10 mouse cellular contexts compared by ENCODE assay signal in the genomic region with DNA sequence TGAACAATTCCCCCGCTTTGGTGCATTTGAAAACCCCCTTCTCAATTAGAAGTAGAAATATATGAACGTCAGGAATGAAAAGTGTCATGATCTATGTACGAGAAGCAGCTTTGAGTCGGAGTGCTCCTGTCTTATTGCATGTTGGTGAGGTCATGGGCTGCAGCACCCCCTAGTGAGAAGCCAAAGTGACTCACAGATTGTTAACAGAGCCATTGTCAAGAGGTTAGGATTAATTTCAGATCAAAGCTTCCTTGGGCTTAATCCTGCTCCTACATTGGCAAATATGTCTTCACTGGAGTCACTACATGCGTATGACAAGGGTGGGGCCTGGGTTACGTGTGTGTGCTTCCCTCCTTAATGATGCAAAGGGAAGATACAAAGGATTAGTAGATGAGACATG.
A peak's percentile ranks its signal among the peaks of the same experiment; 100 is the strongest.
DNase-seq lines count a peak whose midpoint lies in the region; ATAC-seq and TF ChIP-seq lines count a peak whose summit lies in the region.
"Had no signal": no experiment of that assay in that cellular context is flagged by ENCODE, and none has a peak within 500 bp of the region (broad histone marks: within the 10 kb centered on the region; RNA-seq: fewer than 3 reads in every experiment).

No protein-coding gene starts in this region.

- H3K27ac ChIP-seq in hindbrain, postnatal 0 days = no peak overlapping the region
- no peak overlapping the region for H3K27ac ChIP-seq in hindbrain, embryonic 10.5 days
- no peak overlapping the region for H3K27ac ChIP-seq in liver, embryonic 11.5 days (ENCODE audit: low read depth, low read length)
- H3K27ac ChIP-seq: hindbrain, embryonic 15.5 days; limb, embryonic 15.5 days had no signal

- DNase-seq in hindbrain, postnatal 0 days (ENCODE audit: low spot score) = peak; percentile 27
- DNase-seq in hindbrain, embryonic 10.5 days (ENCODE audit: low spot score) = no peak
- DNase-seq in 416B (ENCODE audit: low read depth) = peak; percentile 48
- DNase-seq in NIH3T3 (ENCODE audit: low read depth) = peak; percentile 31
- DNase-seq in lung, adult 2 months = no peak
- DNase-seq in liver, embryonic 11.5 days (ENCODE audit: low spot score) = no peak
- DNase-seq in layer of hippocampus, adult 9-11 months = no peak
- DNase-seq in cerebellum, adult 8-10 months = no peak

- no peak for TF ChIP-seq POLR2A in lung, adult 2 months (IDR thresholded peaks at IDR 0.05; ENCODE audit: borderline replicate concordance, extremely low read depth, low read depth, low read length)

- no peak overlapping the region for H3K4me3 ChIP-seq in hindbrain, postnatal 0 days (ENCODE audit: low read length)
- H3K4me3 ChIP-seq in hindbrain, embryonic 10.5 days = no peak overlapping the region
- H3K4me3 ChIP-seq in lung, adult 2 months (replicated peaks; ENCODE audit: extremely low read depth, low read depth, low read length) = no peak overlapping the region
- H3K4me3 ChIP-seq in liver, embryonic 11.5 days (ENCODE audit: low read depth, low read length) = no peak overlapping the region
- H3K4me3 ChIP-seq: hindbrain, embryonic 15.5 days; limb, embryonic 15.5 days had no signal

- no peak overlapping the region for H3K4me2 ChIP-seq in hindbrain, postnatal 0 days (ENCODE audit: low read depth, low read length)
- H3K4me2 ChIP-seq in liver, embryonic 11.5 days = no peak overlapping the region
- H3K4me2 ChIP-seq: hindbrain, embryonic 15.5 days; limb, embryonic 15.5 days had no signal

- H3K9me3 ChIP-seq in hindbrain, postnatal 0 days (ENCODE audit: low read length) = no peaks in the 10 kb centered on the region
- H3K9me3 ChIP-seq in hindbrain, embryonic 10.5 days = no peaks in the 10 kb centered on the region
- no peaks in the 10 kb centered on the region for H3K9me3 ChIP-seq in liver, embryonic 11.5 days (ENCODE audit: control insufficient read depth, low read length)
- H3K9me3 ChIP-seq: hindbrain, embryonic 15.5 days; limb, embryonic 15.5 days had no signal

- no peak overlapping the region for H3K9ac ChIP-seq in hindbrain, postnatal 0 days (replicated peaks; ENCODE audit: low read length)
- no peak overlapping the region for H3K9ac ChIP-seq in liver, embryonic 11.5 days (ENCODE audit: low read depth, low read length)
- H3K9ac ChIP-seq: hindbrain, embryonic 15.5 days; limb, embryonic 15.5 days had no signal

- WGBS in hindbrain, postnatal 0 days = 84% methylated on average over 6 of the region's 6 CpGs
- 82% methylated on average over 6 of the region's 6 CpGs for WGBS in hindbrain, embryonic 10.5 days
- WGBS in lung, adult 2 months = 58% methylated on average over 6 of the region's 6 CpGs
- 69% methylated on average over 6 of the region's 6 CpGs for WGBS in liver, embryonic 11.5 days

- ATAC-seq in hindbrain, postnatal 0 days = no peak
- no peak for ATAC-seq in liver, embryonic 11.5 days (replicated peaks; ENCODE audit: low FRiP score)

- no peaks in the 10 kb centered on the region for H3K4me1 ChIP-seq in hindbrain, postnatal 0 days (ENCODE audit: insufficient read depth, low read length)
- H3K4me1 ChIP-seq in hindbrain, embryonic 10.5 days (replicated peaks) = no peaks in the 10 kb centered on the region
- no peaks in the 10 kb centered on the region for H3K4me1 ChIP-seq in lung, adult 2 months (ENCODE audit: control insufficient read depth, insufficient read depth, low read length)
- no peaks in the 10 kb centered on the region for H3K4me1 ChIP-seq in liver, embryonic 11.5 days (replicated peaks; ENCODE audit: control insufficient read depth, insufficient read depth, low read length)
- H3K4me1 ChIP-seq: hindbrain, embryonic 15.5 days; limb, embryonic 15.5 days had no signal

- H3K27me3 ChIP-seq in hindbrain, postnatal 0 days (ENCODE audit: insufficient read depth, low read length) = no peaks in the 10 kb centered on the region
- H3K27me3 ChIP-seq in hindbrain, embryonic 10.5 days (ENCODE audit: insufficient read depth, poor library complexity, severe bottlenecking) = no peaks in the 10 kb centered on the region
- H3K27me3 ChIP-seq in liver, embryonic 11.5 days (replicated peaks; ENCODE audit: control insufficient read depth, insufficient read depth, low read length) = no peaks in the 10 kb centered on the region
- H3K27me3 ChIP-seq: hindbrain, embryonic 15.5 days; limb, embryonic 15.5 days had no signal

- no peaks in the 10 kb centered on the region for H3K36me3 ChIP-seq in hindbrain, postnatal 0 days (ENCODE audit: insufficient read depth, low read length)
- H3K36me3 ChIP-seq in hindbrain, embryonic 10.5 days = no peaks in the 10 kb centered on the region
- no peaks in the 10 kb centered on the region for H3K36me3 ChIP-seq in liver, embryonic 11.5 days (ENCODE audit: control insufficient read depth, insufficient read depth, low read length)
- H3K36me3 ChIP-seq: hindbrain, embryonic 15.5 days; limb, embryonic 15.5 days had no signal

- peak; percentile 48 for TF ChIP-seq CTCF in hindbrain, postnatal 0 days (IDR thresholded peaks at IDR 0.05; ENCODE audit: low read depth)
- peak; percentile 62 for TF ChIP-seq CTCF in lung, adult 2 months (IDR thresholded peaks at IDR 0.05; ENCODE audit: insufficient read depth, low read length)

Comparison
In these comparisons a context has a peak if more than half of its experiments do, and no peak if none do; other contexts are left out.
1. DNase-seq: peak in hindbrain, postnatal 0 days (single experiment), 416B (single experiment) and NIH3T3 (single experiment); none in hindbrain, embryonic 10.5 days (single experiment), lung, adult 2 months (single experiment), liver, embryonic 11.5 days (single experiment), layer of hippocampus, adult 9-11 months (single experiment) and cerebellum, adult 8-10 months (single experiment).